Mouse (Mus musculus) heart, postnatal 0 days (tissue): ENCODE data around the gene Leo1.

Source experiments
- CTCF ChIP-seq: IDR thresholded peaks from 2 replicates; pipeline ENCODE4 v1.5.1; 2016; ENCODE audit warnings: antibody characterized with exemption, control low read depth, low read depth
- EP300 ChIP-seq: IDR thresholded peaks from 2 replicates; pipeline ENCODE4 v1.6.1; 2016; ENCODE audit warnings: antibody characterized with exemption, low read depth

GRCm38 (mm10) chr9:75444981-75445380, 3.7 kb downstream of the Leo1 start:
- TF ChIP-seq CTCF (no peak), EP300 (no peak)
